Mouse (Mus musculus) embryonic facial prominence, embryonic 11.5 days (tissue): ENCODE measurements around the gene Prox2. TPM values are rescaled to one million over a fixed set of nuclear protein-coding genes. Genes with fewer than 3 reads are reported as not detected.

ENCODE experiments used
- ATAC-seq: fragments of 200-750 bp; cut with Nextera tagmentation; replicated peaks from 2 replicates; pipeline ENCODE4 v1.8.0; 2017; ENCODE audit warnings: low read depth; ENCODE audit not compliant: insufficient number of reproducible peaks, low FRiP score, low TSS enrichment
- DNase-seq: peaks from one replicate; pipeline ENCODE4 v3.0.0-alpha.2; 2015; ENCODE audit warnings: low spot score
- H3K27ac ChIP-seq: fragments of 300-500 bp; sonication (generic); replicated peaks from 2 replicates; pipeline ENCODE4 v1.5.1; 2014; ENCODE audit warnings: mild to moderate bottlenecking, low read depth, low read length, control low read depth
- H3K27me3 ChIP-seq: fragments of 300-500 bp; sonication (generic); 2 replicates; pipeline ENCODE4 v1.6.1; 2014; ENCODE audit warnings: mild to moderate bottlenecking, low read length, moderate library complexity, mixed read lengths; ENCODE audit not compliant: control insufficient read depth, insufficient read depth
- H3K36me3 ChIP-seq: fragments of 300-500 bp; sonication (generic); replicated peaks from 2 replicates; pipeline ENCODE4 v1.6.1; 2014; ENCODE audit warnings: low read depth, mild to moderate bottlenecking, low read length, moderate library complexity, mixed read lengths; ENCODE audit not compliant: control insufficient read depth, insufficient read depth
- H3K4me1 ChIP-seq: fragments of 300-500 bp; sonication (generic); 2 replicates; pipeline ENCODE4 v1.6.1; 2014; ENCODE audit warnings: low read length, mixed read lengths; ENCODE audit not compliant: control insufficient read depth, insufficient read depth
- H3K4me2 ChIP-seq: fragments of 300-500 bp; sonication (generic); 2 replicates; pipeline ENCODE4 v1.6.1; 2014; ENCODE audit warnings: low read depth, mild to moderate bottlenecking, control low read depth, low read length, moderate library complexity
- H3K4me3 ChIP-seq: fragments of 300-500 bp; sonication (generic); 2 replicates; pipeline ENCODE4 v1.5.1; 2014; ENCODE audit warnings: low read depth, low read length, control low read depth
- H3K9ac ChIP-seq: fragments of 300-500 bp; sonication (generic); replicated peaks from 2 replicates; pipeline ENCODE4 v1.6.1; 2014; ENCODE audit warnings: mild to moderate bottlenecking, control low read depth, low read length
- H3K9me3 ChIP-seq: fragments of 300-500 bp; sonication (generic); replicated peaks from 2 replicates; pipeline ENCODE4 v1.6.1; 2016; ENCODE audit warnings: mild to moderate bottlenecking, low read length, inconsistent platforms, mixed read lengths; ENCODE audit not compliant: control insufficient read depth
- WGBS: fragments of 180-500 bp; shearing (Covaris S2); extraction: QIAGEN DNeasy Blood & Tissue Kit; methylation state at CpG from one replicate; pipeline ENCODE4 v1.1.7; 2014; 5-methylcytosine and 5-hydroxymethylcytosine counted together
- polyA plus RNA-seq: library from polyadenylated mRNA; unstranded; fragments of >200 nt; fragmentation: Nextera tagmentation; extraction: Ambion mirVana; gene quantifications from 2 replicates; pipeline ENCODE4 v1.2.1, GENCODE M21; 2014

The Prox2 gene
- polyA plus RNA-seq, 1 experiment from 2014 or later: 2.9 TPM

DNA sequence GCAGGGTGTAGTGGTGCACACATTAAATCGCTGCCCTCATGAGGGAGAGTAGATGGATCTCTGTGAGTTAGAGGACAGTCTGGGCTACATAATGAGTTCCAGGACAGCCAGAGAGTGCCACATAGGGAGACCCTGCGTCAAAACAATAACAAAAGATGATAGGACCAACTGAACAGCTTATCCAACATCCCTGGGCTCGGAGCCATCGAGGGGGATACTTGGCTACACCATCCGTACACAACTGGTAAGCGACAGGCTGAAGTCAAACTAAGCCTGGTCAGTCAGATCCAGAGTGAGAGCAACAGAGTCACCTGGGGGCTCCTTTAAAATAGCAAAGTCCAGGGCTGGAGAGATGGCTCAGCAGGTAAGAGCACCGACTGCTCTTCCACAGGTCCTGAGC, 14.7 kb downstream of the Prox2 start:
- Histone ChIP-seq H3K27me3 (no peaks in the 10 kb centered on the region), H3K9ac (no peak overlapping the region), H3K4me1 (0 out of 2 replicates have a peak, but pooled peaks cover 2% of the 10 kb centered on the region), H3K36me3 (no peaks in the 10 kb centered on the region), H3K4me3 (no peak overlapping the region), H3K27ac (no peak overlapping the region), H3K4me2 (no peak overlapping the region), H3K9me3 (no peaks in the 10 kb centered on the region)
- no peak for DNase-seq
- no peak for ATAC-seq
- WGBS: 89% methylated on average over 7 of the region's 7 CpGs

DNA sequence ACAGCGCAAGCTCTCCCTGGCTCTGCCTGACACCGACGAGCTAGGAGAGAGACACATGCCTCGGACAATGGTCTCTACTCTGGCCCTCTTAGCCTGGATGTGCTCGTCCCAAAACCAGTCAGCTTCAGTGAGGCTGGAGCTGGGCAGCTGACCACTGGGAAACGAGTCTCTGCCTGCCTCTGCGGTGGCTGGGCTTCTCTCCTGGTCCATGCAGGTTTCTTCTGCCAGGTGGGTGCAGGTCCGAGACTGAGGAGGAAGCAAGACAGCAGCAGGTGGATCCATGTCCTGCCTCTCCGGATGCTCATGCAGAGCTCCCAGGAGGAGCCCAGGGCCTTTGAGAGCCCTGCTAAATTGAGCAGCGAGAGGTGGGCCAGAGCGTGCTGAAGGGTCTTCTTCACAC, 15.4 kb downstream of the Prox2 start:
- H3K4me3 ChIP-seq: no peak overlapping the region
- no peak overlapping the region for H3K27ac ChIP-seq
- no peaks in the 10 kb centered on the region for H3K9me3 ChIP-seq
- 81% methylated on average over 11 of the region's 11 CpGs for WGBS
- DNase-seq (no peak), ATAC-seq (no peak)
- no peak overlapping the region for H3K9ac ChIP-seq
- H3K4me1 ChIP-seq: 0 out of 2 replicates have a peak, but pooled peaks cover 2% of the 10 kb centered on the region
- H3K4me2 ChIP-seq: no peak overlapping the region
- no peaks in the 10 kb centered on the region for H3K36me3 ChIP-seq
- no peaks in the 10 kb centered on the region for H3K27me3 ChIP-seq

DNA sequence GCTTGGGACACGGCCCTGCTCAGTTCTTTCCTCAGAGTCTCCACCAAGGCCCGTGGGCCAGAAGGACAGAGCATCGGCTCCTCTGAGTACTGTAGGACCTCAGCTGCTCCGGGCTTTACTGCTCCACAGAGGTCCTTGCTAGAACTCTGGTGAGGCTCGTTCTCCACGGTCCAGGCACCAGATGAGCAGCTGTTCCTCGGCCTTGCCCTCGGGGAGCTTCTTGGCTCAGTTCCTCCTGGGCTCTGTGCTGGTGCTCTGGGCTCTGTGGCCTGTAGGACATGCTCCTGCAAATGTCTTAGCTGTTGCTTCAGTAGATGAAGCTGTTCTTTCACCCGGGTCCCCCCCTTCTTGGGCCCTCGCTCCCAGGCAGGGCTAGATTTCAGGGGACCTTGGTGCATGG, 15.9 kb downstream of the Prox2 start:
- H3K4me2 ChIP-seq: no peak overlapping the region
- H3K4me1 ChIP-seq: 0 out of 2 replicates have a peak, but pooled peaks cover 2% of the 10 kb centered on the region
- 72% methylated on average over 10 of the region's 10 CpGs for WGBS
- H3K27ac ChIP-seq: no peak overlapping the region
- no peak overlapping the region; the same call in 1 of the 2 replicates for H3K9ac ChIP-seq
- no peak for ATAC-seq
- no peaks in the 10 kb centered on the region for H3K9me3 ChIP-seq
- DNase-seq: no peak
- H3K4me3 ChIP-seq: no peak overlapping the region
- H3K36me3 ChIP-seq: no peaks in the 10 kb centered on the region
- H3K27me3 ChIP-seq: no peaks in the 10 kb centered on the region

DNA sequence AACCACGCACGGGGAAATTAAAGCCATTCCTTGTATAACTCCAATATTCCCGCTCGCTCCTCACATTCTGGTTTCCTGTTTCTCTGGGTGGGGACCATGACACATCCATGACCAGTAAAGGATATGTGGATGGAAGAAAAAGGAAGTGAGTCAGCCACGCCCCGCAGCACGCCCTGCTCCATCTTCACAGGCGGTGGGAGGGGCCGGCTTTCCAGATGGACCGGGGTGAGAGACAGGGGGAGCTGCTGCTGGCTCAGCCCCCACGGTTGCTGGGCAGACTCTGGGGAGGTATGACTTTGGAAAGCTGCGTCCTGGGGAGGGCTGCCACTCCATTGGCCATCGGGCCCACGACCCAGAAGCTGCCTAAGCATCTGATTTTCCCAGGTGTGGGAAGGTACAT, 16.5 kb downstream of the Prox2 start:
- H3K9ac ChIP-seq: no peak overlapping the region
- H3K4me1 ChIP-seq: 0 out of 2 replicates have a peak, but pooled peaks cover 2% of the 10 kb centered on the region
- no peak overlapping the region for H3K4me3 ChIP-seq
- H3K36me3 ChIP-seq: no peaks in the 10 kb centered on the region
- DNase-seq: peak; percentile 43
- no peak for ATAC-seq
- H3K4me2 ChIP-seq: no peak overlapping the region
- no peaks in the 10 kb centered on the region for H3K9me3 ChIP-seq
- 33% methylated on average over 14 of the region's 14 CpGs for WGBS
- H3K27me3 ChIP-seq: no peaks in the 10 kb centered on the region
- H3K27ac ChIP-seq: no peak overlapping the region

DNA sequence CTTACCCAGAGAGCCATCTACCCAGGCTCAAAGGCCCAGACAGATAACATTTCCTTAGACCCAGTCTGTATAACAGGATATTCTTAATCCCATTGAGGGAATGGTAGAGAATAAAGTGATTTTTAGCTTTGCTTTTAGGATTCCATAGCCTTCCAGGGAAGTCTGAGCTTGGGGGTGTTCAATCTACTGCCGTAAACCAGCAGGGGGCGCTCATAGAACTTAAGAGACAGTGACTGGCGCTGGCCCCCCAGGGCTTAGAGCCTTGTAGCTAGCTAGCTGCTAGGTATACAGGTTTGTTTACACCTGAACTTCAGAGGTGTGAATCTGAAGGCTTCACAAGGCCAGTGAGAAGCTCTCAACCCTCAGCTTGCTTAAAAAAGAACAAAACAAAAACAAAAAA, 18.3 kb downstream of the Prox2 start:
- ATAC-seq: no peak
- no peak overlapping the region for H3K9ac ChIP-seq
- H3K36me3 ChIP-seq: no peaks in the 10 kb centered on the region; the same call in 1 of the 2 replicates
- no peaks in the 10 kb centered on the region for H3K9me3 ChIP-seq
- H3K4me3 ChIP-seq: no peak overlapping the region
- 10% methylated on average over 3 of the region's 3 CpGs for whole genome bisulfite sequencing
- peak; percentile 80 for DNase-seq
- no peak overlapping the region for H3K4me2 ChIP-seq
- H3K27ac ChIP-seq: no peak overlapping the region
- H3K27me3 ChIP-seq: no peaks in the 10 kb centered on the region
- H3K4me1 ChIP-seq: 0 out of 2 replicates have a peak, but pooled peaks cover 2% of the 10 kb centered on the region

DNA sequence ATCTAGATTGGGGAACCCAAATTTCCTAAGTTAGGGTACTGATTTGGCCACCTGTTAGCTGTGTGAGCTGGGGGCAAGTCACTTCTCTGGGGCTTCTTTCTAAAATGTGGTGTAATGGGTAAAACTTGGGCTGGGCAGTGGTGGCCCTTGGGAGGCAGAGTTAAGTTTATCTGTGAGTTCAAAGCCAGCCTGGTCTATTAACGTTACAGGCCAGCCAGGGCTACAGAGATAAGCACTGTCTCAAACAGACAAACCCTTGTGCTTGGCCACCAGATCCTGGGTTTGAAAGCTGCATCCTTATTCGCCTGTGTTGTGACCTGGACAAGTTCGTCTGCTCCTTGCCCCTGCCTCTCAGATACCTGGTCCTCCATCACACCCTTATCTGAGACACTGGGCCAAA, 19.4 kb downstream of the Prox2 start:
- DNase-seq: no peak
- Histone ChIP-seq H3K27me3 (no peaks in the 10 kb centered on the region), H3K27ac (no peak overlapping the region), H3K9me3 (no peaks in the 10 kb centered on the region), H3K4me2 (no peak overlapping the region), H3K4me1 (0 out of 2 replicates have a peak, but pooled peaks cover 2% of the 10 kb centered on the region), H3K4me3 (no peak overlapping the region), H3K36me3 (no peaks in the 10 kb centered on the region; the same call in 1 of the 2 replicates), H3K9ac (no peak overlapping the region)
- no peak for ATAC-seq
- 83% methylated on average over 3 of the region's 3 CpGs for WGBS

DNA sequence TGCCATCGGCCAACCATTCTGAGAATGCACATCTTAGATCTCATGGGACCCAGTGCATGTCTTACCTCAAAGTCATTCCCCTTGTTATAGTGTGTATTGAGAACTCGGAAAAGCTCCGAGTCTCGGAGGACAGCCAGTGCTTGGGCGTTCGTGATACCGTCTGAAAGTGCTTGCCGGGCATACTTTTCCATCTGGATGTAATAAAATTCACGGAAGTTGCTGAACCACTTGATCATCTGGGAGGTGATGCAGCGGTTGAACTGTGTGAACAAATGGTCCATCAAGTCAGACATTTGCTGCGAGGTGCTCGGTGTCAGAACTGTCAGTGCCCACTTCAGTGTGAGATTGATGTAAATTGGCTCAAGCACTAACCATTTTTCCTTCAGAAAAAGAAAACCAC, 22.7 kb downstream of the Prox2 start:
- no peak overlapping the region for H3K4me2 ChIP-seq
- no peak overlapping the region for H3K9ac ChIP-seq
- no peak for ATAC-seq
- 78% methylated on average over 12 of the region's 12 CpGs for WGBS
- no peaks in the 10 kb centered on the region; the same call in 1 of the 2 replicates for H3K36me3 ChIP-seq
- no peaks in the 10 kb centered on the region for H3K9me3 ChIP-seq
- no peak for DNase-seq
- H3K27ac ChIP-seq: no peak overlapping the region
- no peaks in the 10 kb centered on the region for H3K4me1 ChIP-seq
- no peaks in the 10 kb centered on the region for H3K27me3 ChIP-seq
- no peak overlapping the region for H3K4me3 ChIP-seq

DNA sequence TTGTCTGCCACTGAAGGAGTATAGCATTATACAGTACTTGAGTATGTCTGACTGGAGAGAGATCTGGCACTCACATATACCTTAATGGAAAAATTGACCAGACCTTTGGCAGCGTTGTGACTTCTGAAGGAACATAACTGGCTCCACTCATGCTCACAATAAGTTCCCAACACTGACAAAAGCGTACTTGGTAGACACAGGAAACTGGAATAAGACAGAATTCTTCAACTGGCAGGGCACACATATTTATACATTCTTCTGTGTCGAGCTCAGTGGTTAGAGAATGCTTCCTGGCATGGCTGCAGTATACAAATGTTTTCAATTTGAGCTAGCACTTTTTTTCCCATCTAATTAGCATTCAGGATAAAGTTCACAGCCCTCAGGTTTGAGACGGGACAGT, 25.6 kb downstream of the Prox2 start:
- no peak overlapping the region for H3K27ac ChIP-seq
- ATAC-seq (no peak), DNase-seq (no peak)
- no peak overlapping the region for H3K4me2 ChIP-seq
- H3K36me3 ChIP-seq: no peaks in the 10 kb centered on the region; the same call in 1 of the 2 replicates
- H3K27me3 ChIP-seq: no peaks in the 10 kb centered on the region
- H3K9ac ChIP-seq: no peak overlapping the region
- H3K4me3 ChIP-seq: no peak overlapping the region
- no peaks in the 10 kb centered on the region for H3K4me1 ChIP-seq
- WGBS: 71% methylated on average over 4 of the region's 4 CpGs
- no peaks in the 10 kb centered on the region for H3K9me3 ChIP-seq
